Mouse (Mus musculus) heart, adult 2 months (tissue): Measurements from ENCODE around the gene Anxa3.

Source experiments
- CTCF ChIP-seq: fragments of 200-600 bp; IDR thresholded peaks from 2 replicates; pipeline ENCODE4 v1.8.1; 2022; ENCODE audit warnings: antibody characterized with exemption, mild to moderate bottlenecking, moderate library complexity
- POLR2A ChIP-seq: fragments of 200-500 bp; IDR thresholded peaks from 2 replicates; pipeline ENCODE4 v1.6.1; 2011; ENCODE audit warnings: mild to moderate bottlenecking, low read depth, low read length, control low read depth; ENCODE audit not compliant: insufficient read depth

DNA sequence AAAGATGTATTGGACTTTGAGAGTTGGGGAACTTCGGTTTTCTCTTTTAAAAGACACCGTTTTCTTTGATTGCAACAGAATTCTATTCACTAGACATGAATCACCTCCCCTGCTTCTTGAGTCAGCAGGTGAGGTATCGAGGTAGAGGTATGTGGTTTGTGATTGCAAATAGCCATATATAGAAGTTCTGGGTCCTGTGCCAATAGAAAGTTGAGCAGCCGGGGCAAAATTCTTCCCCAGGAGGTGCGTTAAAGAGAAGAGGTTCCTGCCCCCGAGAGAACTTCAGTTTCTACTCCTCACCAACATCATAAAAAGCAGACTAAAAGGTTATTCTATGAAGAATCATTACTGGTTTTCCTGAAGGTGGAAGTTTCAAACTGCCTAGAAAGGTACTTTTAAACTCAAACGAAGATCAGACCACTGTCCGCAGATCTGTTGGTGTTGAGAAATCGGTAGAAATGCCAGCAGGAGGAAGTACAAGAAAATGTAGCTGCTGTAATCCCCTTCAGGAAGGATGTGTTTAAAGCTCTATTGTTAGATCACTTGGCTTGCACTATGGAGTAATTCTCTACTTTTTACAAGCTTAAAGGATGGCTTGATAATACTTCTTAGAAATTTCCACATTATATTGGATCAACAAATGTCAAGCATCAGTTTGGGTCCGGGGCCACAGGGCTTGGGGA lies 955 bp downstream of the Anxa3 start:
- TF ChIP-seq CTCF (no peak), POLR2A (no peak)
